Comparison of ENCODE assay signal across 11 mouse cellular contexts in genomic region chr9:17269624-17270023, GRCm38 (mm10).
DNase-seq lines count a peak whose midpoint lies in the region; ATAC-seq and TF ChIP-seq lines count a peak whose summit lies in the region.
"Had no signal": no experiment of that assay in that cellular context is flagged by ENCODE, and none has a peak within 500 bp of the region (broad histone marks: within the 10 kb centered on the region; RNA-seq: fewer than 3 reads in every experiment).

No protein-coding gene starts in this region.

- no peak overlapping the region for H3K4me2 ChIP-seq in heart, postnatal 0 days (ENCODE audit: low read depth, low read length)
- H3K4me2 ChIP-seq in forebrain, embryonic 16.5 days (ENCODE audit: low read length) = no peak overlapping the region
- H3K4me2 ChIP-seq: limb, embryonic 15.5 days had no signal

- no peaks in the 10 kb centered on the region for H3K36me3 ChIP-seq in heart, postnatal 0 days (replicated peaks; ENCODE audit: control insufficient read depth, insufficient read depth, low read length)
- H3K36me3 ChIP-seq in heart, embryonic 10.5 days = no peaks in the 10 kb centered on the region
- H3K36me3 ChIP-seq in forebrain, embryonic 16.5 days (ENCODE audit: control insufficient read depth, insufficient read depth) = no peaks in the 10 kb centered on the region
- H3K36me3 ChIP-seq: limb, embryonic 15.5 days had no signal

- 35% methylated on average over 1 of the region's 1 CpGs for WGBS in heart, postnatal 0 days
- WGBS in heart, embryonic 10.5 days = 44% methylated on average over 1 of the region's 1 CpGs
- 4% methylated on average over 1 of the region's 1 CpGs for WGBS in forebrain, embryonic 16.5 days

- ATAC-seq in heart, postnatal 0 days (ENCODE audit: insufficient read depth, low read depth) = peak; percentile 75
- ATAC-seq in forebrain, embryonic 16.5 days = peak; percentile 68

- TF ChIP-seq EP300 in heart, postnatal 0 days (IDR thresholded peaks at IDR 0.05; ENCODE audit: low read depth) = no peak

- H3K4me1 ChIP-seq in heart, postnatal 0 days (ENCODE audit: control insufficient read depth, insufficient read depth) = no peaks in the 10 kb centered on the region
- H3K4me1 ChIP-seq in heart, embryonic 10.5 days = no peaks in the 10 kb centered on the region
- no peaks in the 10 kb centered on the region for H3K4me1 ChIP-seq in forebrain, embryonic 16.5 days (replicated peaks; ENCODE audit: control insufficient read depth, insufficient read depth, low read length)
- H3K4me1 ChIP-seq: limb, embryonic 15.5 days had no signal

- no peak overlapping the region for H3K9ac ChIP-seq in heart, postnatal 0 days (replicated peaks; ENCODE audit: low read depth, low read length)
- H3K9ac ChIP-seq in forebrain, embryonic 16.5 days (replicated peaks; ENCODE audit: low read depth, low read length) = no peak overlapping the region
- H3K9ac ChIP-seq: limb, embryonic 15.5 days had no signal

- H3K27me3 ChIP-seq in heart, postnatal 0 days (ENCODE audit: control insufficient read depth, insufficient read depth, low read length) = no peaks in the 10 kb centered on the region
- H3K27me3 ChIP-seq in heart, embryonic 10.5 days (ENCODE audit: insufficient read depth, poor library complexity, severe bottlenecking) = no peaks in the 10 kb centered on the region
- H3K27me3 ChIP-seq in forebrain, embryonic 16.5 days (replicated peaks; ENCODE audit: control insufficient read depth, insufficient read depth, low read length) = no peaks in the 10 kb centered on the region
- H3K27me3 ChIP-seq: limb, embryonic 15.5 days had no signal

- peak; percentile 75 for DNase-seq in heart, postnatal 0 days (ENCODE audit: low spot score)
- DNase-seq in heart, embryonic 10.5 days (ENCODE audit: low spot score) = no peak
- peak; percentile 4 to 16 for DNase-seq in left cerebral cortex, postnatal 10 days (ENCODE audit: extremely low spot score in 1 of 2, low spot score in 2 of 2)
- DNase-seq in left cerebral cortex, adult 2 months (ENCODE audit: extremely low spot score in 1 of 2, low spot score in 2 of 2) = no peak
- peak; percentile 24 for DNase-seq in brain, embryonic 18.5 days (ENCODE audit: low read depth, low spot score)
- DNase-seq in thymus, postnatal 10 days (ENCODE audit: low spot score in 2 of 2) = no peak
- DNase-seq in ovary, postnatal 36 days (ENCODE audit: low spot score) = no peak
- DNase-seq: lung, postnatal 14 days had no signal

- no peak overlapping the region for H3K4me3 ChIP-seq in heart, postnatal 0 days (ENCODE audit: low read depth, low read length)
- H3K4me3 ChIP-seq in heart, embryonic 10.5 days = no peak overlapping the region
- H3K4me3 ChIP-seq in left cerebral cortex, adult 2 months = no peak overlapping the region
- no peak overlapping the region for H3K4me3 ChIP-seq in forebrain, embryonic 16.5 days (replicated peaks; ENCODE audit: low read length)
- H3K4me3 ChIP-seq: limb, embryonic 15.5 days; myocyte had no signal

- intact Hi-C loops in left cerebral cortex, postnatal 10 days (cut with DNase I) = no loop called here
- intact Hi-C loops in left cerebral cortex, adult 2 months (cut with DNase I) = no loop called here

- TF ChIP-seq CTCF in heart, postnatal 0 days (IDR thresholded peaks at IDR 0.05; ENCODE audit: low read depth) = peak; percentile 46
- TF ChIP-seq CTCF in left cerebral cortex, adult 2 months (IDR thresholded peaks at IDR 0.05) = no peak; the same call in 1 of the 2 replicates

- no peaks in the 10 kb centered on the region for H3K9me3 ChIP-seq in heart, postnatal 0 days (replicated peaks; ENCODE audit: control insufficient read depth, low read length)
- no peaks in the 10 kb centered on the region for H3K9me3 ChIP-seq in heart, embryonic 10.5 days
- no peaks in the 10 kb centered on the region for H3K9me3 ChIP-seq in forebrain, embryonic 16.5 days (ENCODE audit: control insufficient read depth, low read length)
- H3K9me3 ChIP-seq: limb, embryonic 15.5 days had no signal

- no peak overlapping the region for H3K27ac ChIP-seq in heart, postnatal 0 days (ENCODE audit: low read depth)
- no peak overlapping the region for H3K27ac ChIP-seq in heart, embryonic 10.5 days
- no peak overlapping the region for H3K27ac ChIP-seq in left cerebral cortex, adult 2 months
- no peak overlapping the region for H3K27ac ChIP-seq in forebrain, embryonic 16.5 days (ENCODE audit: low read length)
- H3K27ac ChIP-seq: limb, embryonic 15.5 days had no signal

Comparison
In these comparisons a context has a peak if more than half of its experiments do, and no peak if none do; other contexts are left out.
1. DNase-seq: peak in heart, postnatal 0 days (single experiment), left cerebral cortex, postnatal 10 days (2 of 2) and brain, embryonic 18.5 days (single experiment); none in heart, embryonic 10.5 days (single experiment), left cerebral cortex, adult 2 months (0 of 2), thymus, postnatal 10 days (0 of 2) and ovary, postnatal 36 days (single experiment).